Mouse (Mus musculus) ES-E14 (cell line): Measurements from ENCODE around the gene Tfap4.

Experiments used
- CHD2 ChIP-seq: IDR thresholded peaks from 2 replicates; pipeline ENCODE4 v1.6.1; 2014; ENCODE audit warnings: mild to moderate bottlenecking, low read depth, low read length, inconsistent platforms
- HCFC1 ChIP-seq: IDR thresholded peaks from 2 replicates; pipeline ENCODE4 v1.6.1; 2012; ENCODE audit warnings: low read length, inconsistent platforms, borderline replicate concordance; ENCODE audit not compliant: insufficient read depth
- ZC3H11A ChIP-seq: IDR thresholded peaks from 2 replicates; pipeline ENCODE4 v1.6.1; 2012; ENCODE audit warnings: low read depth, mild to moderate bottlenecking, inconsistent platforms, low read length, borderline replicate concordance
- ZNF384 ChIP-seq: IDR thresholded peaks from 2 replicates; pipeline ENCODE4 v1.6.1; 2012; ENCODE audit warnings: low read depth, low read length, inconsistent platforms

DNA sequence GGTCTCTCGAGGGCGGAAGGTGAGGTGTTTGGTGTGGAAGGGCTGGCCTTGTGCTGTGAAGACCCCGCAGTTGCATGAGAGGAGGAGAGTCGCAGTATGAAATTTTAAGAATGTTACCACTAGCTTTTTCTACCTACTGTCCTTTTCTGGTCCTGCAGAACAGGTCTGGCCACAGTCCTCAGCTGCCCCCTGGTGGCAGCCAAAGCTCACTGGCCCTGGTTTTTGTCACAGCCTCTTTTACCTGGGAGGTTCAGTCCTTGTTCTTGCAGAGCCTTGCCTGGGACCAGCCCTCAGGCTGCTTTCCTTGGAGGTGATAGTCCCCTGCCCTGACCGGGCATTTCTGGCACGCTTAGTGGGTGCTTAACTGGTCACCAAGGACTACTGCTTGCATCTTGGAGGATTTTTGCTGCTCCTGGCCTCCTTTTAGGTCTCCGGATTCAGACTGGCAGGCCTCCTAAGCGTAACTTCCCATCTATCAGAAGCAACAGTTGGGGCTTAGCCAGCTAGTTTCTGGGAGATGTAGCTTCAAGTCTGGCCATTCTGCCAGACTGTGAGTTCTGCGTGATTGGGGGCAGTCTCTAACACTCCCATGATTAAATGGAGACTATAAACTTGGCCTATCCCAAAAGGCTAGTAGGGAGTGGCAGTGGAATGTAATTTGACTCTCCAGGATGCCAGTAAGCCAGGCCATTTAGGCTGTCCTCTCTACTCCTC is 48.3 kb upstream of the Tfap4 start:
- TF ChIP-seq ZNF384 = no peak
- peak; percentile 94 for TF ChIP-seq ZC3H11A
- no peak for TF ChIP-seq CHD2
- TF ChIP-seq HCFC1 = no peak
